Mouse (Mus musculus): ENCODE measurements at regions not wholly inside any gene's neighbourhood (a gene's known extent, or its start where the extent isn't known, plus 50 kb on each side); places are given as distances from the start of the nearest gene placed in this dataset.

DNA sequence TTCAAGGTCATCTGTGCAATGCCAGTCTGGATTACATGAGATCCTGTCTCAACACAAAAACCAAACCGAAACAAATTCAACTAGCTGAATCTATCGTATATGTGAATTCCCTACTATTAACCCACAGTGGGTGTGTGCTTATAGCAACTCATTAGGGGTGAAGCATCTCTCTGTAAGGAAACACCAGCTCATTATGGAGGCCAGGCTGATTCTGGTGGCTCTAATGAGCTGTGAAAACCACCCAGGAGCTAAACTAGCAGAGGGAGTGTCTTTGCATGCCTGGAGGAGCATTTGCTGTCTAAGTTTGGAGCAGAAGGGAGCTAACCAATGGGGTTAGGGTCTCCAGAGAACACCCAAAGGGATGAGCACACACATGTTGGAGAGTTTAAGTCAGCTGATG, 54.1 kb upstream of the Adamts2 start:
- DNase-seq (ENCODE audit: low spot score) = no peak

- DNase-seq (ENCODE audit: low spot score) = no peak
Observed at GRCm38 (mm10) chr11:50546456-50547144, 55.3 kb upstream of the Adamts2 start.

DNA sequence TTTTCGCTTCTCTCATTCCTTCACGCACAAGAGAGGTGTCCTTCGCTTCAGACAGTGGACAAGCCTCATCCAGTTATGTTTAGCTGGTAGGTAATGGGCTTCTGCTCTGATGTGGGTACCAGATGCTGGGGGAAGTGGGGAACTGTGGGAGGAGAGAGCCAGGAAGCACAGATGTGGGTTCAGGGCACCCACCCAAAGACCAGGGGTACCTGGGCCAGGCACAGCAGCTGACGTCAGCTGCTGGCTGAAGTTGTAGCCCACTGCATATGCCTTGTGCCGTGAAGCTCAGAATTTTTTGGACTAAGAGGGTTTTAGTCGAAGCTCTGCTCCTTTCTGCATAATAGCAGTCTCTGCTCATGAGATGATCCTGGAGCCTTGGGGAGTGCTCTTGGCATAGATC, 56.5 kb upstream of the Adamts2 start:
- DNase-seq (ENCODE audit: low spot score) = no peak

GRCm38 (mm10) chr11:50540136-50540535, 61.7 kb upstream of the Adamts2 start:
- no peak for DNase-seq (ENCODE audit: low spot score)

DNA sequence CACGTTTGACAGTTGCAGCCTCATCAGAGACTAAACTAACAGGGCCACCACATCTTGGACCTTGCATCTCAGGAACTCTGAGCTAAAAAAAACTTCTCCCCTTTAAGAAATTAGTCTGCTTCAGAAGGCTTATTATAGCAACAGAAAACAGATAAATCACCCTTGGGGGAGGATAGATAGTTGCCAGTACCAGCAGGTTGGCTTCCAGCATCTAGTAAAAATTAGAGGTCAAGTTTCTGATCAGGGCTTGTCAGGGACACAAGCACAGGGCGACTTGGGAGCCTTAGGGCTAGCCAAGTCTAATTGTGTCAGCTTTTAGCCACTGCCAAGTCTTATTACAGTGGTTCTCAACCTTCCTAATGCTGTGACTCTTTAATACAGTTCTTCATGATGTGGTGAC, 67.6 kb upstream of the Adamts2 start:
- no peak for DNase-seq (ENCODE audit: low spot score)

DNA sequence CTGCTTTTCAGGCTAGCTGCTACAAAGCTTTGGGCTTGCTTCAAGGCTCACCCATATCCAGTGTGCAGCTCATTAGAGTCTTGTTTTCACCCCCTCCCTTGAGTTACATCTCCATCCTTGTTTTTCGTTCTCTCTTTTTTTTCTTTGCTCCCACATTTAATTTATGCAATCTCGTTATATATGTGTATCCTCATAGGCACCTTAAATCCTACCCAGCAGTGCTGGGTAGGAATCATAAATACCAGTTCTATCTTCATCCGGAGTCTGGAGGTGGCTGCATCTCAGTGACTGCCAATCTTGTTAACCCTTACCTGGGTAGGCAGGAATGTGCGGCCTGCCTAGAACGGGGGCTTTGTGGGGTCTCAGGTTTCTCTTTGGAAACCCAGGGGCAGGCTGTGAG, 74.0 kb upstream of the Adamts2 start:
- DNase-seq (ENCODE audit: low spot score) = no peak

DNA sequence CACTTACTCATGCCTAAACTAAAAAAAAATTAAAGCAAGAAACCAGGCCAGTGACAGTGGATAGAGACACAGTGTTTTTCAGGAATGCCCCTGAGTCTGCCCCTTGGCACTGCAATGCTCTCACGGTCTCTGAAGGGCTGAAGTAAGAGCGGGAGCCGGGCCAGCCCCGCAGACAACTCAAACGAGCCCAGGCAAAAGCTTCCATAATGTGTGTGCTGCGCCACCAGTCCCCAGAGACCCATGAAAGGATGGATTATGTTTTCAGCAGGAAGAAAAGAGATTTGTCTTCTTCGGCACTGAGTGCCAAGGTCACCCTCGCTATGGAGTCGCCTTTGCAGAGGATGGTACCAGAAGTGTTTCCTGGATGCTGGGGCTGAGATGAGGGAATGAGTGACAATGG, 81.7 kb upstream of the Adamts2 start:
- DNase-seq (ENCODE audit: low spot score) = no peak

GRCm38 (mm10) chr11:50507882-50508281, 77.0 kb upstream of the Rufy1 start:
- DNase-seq (ENCODE audit: low spot score) = peak; percentile 12

DNA sequence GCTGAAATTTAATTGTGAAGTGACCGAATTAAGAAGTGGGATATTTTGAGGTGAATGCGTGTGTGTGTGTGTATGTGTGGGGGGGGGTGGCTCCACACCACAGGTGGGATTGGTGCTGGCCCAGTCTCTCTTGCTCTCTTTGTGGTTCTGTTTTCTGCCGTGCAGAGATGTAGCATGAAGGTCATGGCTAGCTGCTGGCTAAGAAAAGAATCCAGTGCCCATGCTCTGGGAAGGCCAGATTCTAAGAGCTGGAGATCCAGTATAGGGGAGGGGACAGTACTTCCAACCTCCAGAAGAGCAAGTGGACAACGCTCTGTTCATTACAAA, 76.5 kb upstream of the Rufy1 start:
- DNase-seq (ENCODE audit: low spot score) = no peak

- no peak for DNase-seq (ENCODE audit: low spot score)
Observed at GRCm38 (mm10) chr11:50506820-50507497, 76.0 kb upstream of the Rufy1 start.

DNA sequence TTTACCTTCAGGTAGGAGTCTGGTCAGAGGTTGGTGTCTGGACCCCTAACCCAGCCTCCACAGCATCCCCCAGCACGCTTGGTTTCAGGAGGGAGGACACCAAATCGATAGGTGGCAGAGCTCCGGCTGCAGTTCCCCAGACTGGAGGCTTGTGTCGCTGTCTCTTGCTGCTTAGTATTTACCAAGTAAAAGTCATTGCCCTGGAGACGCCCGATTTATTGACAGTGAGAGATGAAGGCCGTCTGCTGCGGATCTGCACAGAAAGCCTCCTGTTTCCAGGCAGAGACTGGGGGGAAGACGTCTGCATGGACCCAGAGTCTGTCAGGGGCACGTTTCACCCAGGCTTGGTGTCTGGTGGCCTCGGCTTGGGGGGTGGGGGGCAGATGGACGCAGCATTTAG, 70.4 kb upstream of the Rufy1 start:
- no peak for DNase-seq (ENCODE audit: low spot score)

GRCm38 (mm10) chr11:50493123-50493476, 62.2 kb upstream of the Rufy1 start:
- no peak for DNase-seq (ENCODE audit: low spot score)

DNA sequence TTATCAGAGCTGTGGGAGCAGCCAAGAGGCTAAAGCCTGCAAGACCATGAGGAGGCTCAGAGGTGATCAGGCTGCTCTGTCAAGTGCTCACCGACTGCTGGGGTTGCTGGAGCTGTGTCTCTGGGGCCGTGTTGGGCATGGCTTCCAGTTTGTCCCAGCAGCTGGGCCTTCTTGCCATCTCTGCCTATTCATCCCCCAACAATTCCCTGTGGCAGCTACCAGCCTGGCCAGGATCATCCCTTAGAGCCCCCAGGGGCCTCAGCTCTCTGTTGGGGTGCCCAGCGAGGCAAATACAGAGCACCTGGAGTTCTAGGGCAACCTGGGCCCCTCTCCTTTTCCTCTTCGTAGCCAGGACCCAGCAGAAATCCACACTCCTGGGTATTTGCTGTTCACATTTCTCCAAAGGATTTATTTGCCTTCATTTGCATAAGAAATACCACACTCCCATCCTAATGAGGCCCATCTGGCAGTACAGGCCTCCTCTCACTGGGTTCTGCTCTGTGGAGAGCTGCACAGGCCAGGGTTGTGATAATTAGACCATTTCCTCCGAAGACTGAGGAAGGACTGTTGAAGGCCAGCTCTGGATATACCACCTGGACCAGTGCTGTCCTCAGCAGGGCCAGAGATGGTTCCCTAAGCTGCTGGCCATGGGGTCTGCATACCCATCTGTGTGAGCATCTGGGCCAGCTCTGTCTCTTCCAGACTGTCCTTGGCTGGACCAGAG, 61.6 kb upstream of the Rufy1 start:
- no peak for DNase-seq (ENCODE audit: low spot score)

DNA sequence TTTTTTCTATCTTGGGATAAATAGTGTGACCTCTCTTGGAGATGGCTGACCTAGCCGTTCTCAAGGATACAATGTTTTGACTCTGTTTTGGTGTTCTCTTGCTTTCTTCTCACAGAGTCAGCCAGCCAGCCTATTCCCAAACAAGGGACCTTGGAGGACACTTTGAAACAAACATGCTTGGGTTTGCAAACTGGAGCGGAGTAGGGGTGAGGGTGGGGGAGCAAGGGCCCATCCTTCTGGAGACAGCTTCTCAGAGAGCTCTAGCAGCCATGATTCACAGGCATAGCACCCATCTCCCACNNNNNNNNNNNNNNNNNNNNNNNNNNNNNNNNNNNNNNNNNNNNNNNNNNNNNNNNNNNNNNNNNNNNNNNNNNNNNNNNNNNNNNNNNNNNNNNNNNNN, 52.9 kb upstream of the Rufy1 start:
- DNase-seq (ENCODE audit: low spot score) = no peak

GRCm38 (mm10) chr11:50483116-50483515, 52.2 kb upstream of the Rufy1 start:
- DNase-seq (ENCODE audit: low spot score) = no peak

DNA sequence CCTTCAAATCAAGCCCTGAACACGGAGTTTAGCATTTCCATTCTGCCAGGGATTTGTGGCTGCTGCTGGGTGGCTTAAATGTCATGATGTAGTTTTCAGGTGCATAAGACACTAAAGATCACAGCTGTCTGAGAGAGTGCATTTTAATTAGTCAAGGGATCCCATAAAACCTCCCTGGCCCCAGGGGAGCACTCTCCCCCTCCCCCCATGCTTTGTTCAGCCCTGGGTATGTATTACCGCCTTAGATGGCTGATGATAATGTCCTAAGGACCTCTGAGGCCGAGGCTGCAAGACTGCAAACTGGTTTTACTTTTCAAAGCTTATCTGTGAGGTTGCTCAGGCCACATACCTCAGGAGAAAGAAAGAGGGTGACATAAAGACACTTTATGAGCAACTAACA, 51.7 kb upstream of the Rufy1 start:
- DNase-seq (ENCODE audit: low spot score) = no peak

Data from thymus, postnatal 0 days (tissue).